Mouse (Mus musculus) frontal cortex, adult (tissue): Measurements from ENCODE around the gene Fam84b.
A peak's percentile ranks its signal among the peaks of the same experiment; 100 is the strongest.
"Not testable (repeated sequence)": the region's sequence is repeated elsewhere in the genome, so short reads cannot be mapped to it uniquely, and the experiment has no call there.

Experiments used
- ATAC-seq: cut with Nextera tagmentation; 2 replicates; pipeline ENCODE4 v1.9.2; 2017; ENCODE audit warnings: mild to moderate bottlenecking, moderate library complexity, mixed read lengths; ENCODE audit not compliant: low TSS enrichment

The Fam84b gene

DNA sequence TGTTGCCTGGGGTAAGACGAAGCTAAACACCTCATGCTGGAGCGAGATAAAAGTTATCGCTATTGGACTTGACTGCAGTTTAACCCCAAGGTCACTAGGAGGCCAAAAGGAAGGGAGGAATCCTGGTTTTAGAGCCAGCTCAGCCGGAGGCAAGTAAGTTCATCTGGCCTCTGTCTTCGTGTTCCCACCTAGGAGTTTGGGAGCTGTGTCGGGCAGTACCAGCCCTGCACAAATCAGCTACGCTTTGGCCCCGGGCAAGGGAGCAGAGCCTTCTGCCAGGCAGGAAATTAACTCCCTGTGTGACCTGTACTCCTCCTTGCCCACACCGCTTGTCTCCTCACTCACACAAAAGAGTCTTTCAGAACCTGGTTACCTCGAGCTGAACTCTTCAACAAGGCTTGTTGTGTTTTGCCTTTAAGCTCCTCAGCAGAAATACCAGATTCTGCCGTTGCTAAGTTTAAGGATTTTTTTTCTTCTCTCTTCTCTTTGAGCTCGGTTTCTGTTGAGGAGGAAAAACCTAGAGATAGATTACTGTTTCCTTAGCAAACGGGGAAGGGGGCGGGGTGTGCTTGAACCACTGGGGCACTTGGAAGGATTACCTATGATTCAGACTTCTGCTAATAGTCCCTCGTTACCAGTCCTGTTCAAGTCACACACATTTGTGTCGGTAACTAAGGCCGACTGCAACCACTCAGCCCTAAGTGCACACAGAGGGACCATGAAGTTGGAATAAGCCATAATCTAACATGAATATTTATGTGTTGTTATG lies at the start of gene Fam84b:
TSS of gene Fam84b (minus strand) at position 548 of the 769 bp plus-strand sequence.
- no peak for ATAC-seq

DNA sequence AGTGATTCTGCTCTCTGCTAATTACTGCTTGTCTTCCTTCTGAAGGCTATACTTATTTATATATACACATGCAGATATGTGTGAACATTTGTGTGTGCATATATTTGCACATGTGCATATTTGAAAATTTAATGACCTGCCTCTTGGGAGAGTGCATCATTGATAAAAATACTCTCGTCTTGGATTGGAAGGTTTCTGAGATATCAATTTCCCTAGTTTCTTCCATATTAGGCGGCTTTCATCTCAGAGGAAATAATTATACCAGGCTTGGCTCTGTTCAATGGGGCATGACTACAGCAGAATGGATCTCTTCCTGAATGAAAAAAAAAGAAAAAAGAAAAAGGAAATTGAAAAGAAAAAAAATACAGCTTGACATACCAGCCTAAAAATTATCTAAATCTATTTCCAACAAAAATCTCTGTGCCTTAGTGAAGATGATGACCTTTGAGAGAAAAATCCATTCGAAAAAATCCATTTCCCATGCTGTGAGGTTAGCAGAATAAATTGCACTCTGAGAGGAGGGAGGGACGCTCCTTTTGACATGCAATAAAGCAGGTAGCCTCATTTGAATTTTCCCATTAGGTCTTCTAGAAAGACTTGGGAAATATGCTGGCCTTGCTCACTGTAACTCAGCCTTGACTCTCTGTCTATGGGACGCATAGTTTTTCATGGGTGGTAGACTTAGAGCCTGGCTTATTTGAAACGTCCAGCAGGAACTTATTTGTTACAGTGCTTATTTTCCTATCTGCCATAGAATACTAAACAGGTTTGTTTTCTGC lies 44.8 kb upstream of the Fam84b start:
- no peak for ATAC-seq

DNA sequence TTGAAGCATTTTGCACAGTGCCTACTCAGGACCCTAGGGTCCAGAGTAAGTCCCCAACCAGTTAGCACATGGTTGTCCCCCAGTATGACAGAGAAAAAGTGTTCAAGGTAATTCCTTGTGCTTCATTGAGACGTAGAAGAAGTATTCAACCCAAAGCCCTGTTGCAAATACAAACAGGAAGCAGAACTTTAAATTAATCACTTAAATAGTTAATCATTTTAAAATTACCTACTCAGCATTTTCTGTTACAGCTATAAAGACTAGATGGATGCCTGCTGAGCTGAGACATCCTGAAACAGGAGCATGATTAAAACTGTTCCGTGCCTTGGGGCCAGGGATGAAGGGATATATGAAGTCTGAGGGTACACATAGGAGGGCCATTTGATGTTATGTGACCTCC lies 42.5 kb upstream of the Fam84b start:
- ATAC-seq, result no peak

DNA sequence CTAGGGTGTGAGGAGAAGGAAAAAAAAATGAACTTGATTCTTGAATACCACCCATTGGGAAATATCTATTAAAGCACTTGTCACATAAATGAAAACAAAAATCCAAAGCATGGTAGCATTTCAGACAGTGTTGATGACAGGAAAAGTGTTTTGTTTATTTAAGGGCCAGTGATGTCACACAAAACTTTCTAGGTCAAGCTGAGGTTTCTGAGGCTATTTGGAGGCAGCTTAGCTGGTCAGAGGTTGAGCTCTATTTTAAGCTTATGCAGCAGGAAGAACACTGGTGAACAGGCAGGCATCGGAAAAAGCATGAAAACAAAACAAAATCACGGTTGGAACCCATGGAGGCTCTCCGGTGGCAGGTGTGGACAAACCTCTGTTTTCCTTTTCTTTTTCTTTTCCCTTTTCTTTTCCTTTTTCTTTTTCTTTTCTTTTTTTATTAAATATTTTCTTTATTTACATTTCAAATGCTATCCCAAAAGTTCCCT lies 39.4 kb upstream of the Fam84b start:
- no peak for ATAC-seq

DNA sequence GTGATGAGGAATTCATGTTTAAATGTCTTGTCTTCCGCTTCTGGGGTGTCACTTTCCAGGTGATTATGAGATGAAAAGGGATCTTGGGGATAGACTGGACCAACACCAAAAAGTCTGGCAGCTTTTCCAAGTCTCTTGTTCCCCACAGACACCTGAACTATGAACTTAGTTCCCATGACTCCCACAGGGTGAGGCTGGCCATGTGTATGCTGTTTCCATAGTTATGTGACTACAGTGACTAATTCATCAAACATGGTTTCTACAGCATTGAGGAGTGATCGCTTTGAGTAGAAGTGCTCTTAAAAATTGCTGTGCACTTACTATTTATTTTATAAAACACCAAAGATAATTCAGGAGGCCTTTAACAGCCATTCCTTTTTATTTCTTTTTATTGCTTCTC lies 35.1 kb upstream of the Fam84b start:
- no peak for ATAC-seq

DNA sequence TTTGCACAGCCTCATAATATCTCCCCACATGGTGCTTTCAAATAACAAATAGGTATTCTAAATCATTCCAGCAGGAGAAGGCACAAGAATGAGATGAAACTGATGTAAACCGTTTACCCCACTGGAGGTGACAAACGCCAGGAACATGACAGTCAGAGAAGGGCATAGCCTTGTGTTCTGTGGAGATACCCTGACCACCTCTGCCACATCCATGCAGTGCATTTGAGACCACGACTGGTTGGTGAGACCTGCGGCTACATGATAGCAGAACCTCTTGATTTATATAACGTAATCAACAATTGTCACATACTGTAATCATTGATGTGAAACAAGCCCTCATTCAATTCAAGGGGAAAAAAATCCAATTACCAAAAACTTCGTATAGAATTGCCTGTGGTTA lies 22.1 kb upstream of the Fam84b start:
- ATAC-seq, result no peak

DNA sequence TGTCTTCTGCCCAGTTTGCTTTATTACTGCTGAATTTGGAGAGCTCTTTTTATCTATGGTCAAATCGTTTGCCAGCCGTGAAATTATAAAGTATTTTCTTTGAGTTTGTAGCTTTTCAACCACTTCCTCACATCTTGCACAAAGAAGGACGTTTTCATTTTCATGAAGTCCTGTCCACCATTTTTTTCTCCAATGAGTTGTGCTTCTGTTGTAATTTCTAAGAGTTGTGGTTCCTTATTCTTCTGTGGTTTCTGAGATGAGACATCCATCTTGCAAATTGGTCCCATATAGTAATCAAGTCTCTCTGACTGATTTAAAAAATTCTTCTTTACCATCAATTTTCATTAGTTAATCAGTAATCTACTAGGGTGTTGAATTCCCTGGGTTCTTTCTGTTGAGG lies 8.8 kb upstream of the Fam84b start:
- no peak for ATAC-seq

DNA sequence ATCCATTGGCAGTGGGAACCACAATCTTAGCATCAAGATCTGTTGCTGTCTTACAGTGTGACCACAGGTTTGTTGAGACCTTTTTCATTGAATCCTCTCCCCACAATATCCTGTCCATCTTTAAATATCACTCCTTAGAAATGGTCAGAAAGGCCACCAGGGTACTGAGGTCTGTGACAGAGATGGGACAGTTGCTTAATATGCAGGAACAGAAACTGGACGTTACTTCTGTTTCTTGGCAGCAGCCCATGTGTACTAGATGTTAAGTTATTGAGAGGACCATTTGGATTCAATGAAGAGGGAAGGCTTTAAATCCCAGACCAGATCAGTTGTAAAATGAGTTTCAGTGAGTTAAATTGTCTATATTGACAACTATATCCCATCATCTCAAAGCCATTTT lies 1.5 kb upstream of the Fam84b start:
- ATAC-seq, result no peak

DNA sequence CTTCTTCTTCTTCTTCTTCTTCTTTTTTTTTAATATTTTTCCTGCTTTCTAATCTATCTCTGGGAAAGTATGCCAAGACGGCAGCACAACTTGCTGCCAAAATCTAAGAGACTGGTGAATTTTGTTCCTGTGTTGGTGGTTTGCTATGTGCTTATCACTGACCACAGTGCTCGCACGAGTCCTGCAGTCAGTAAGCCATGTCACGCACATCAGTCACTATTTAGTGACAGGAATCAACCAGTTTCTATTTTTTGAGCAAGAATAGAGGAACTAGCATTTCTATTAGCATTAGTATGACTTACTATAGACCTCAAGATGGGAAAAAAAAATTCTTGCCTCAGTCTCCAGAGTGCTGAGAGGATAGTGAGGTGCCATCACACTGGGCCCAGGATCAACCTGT lies 573 bp upstream of the Fam84b start:
- ATAC-seq, result no peak

DNA sequence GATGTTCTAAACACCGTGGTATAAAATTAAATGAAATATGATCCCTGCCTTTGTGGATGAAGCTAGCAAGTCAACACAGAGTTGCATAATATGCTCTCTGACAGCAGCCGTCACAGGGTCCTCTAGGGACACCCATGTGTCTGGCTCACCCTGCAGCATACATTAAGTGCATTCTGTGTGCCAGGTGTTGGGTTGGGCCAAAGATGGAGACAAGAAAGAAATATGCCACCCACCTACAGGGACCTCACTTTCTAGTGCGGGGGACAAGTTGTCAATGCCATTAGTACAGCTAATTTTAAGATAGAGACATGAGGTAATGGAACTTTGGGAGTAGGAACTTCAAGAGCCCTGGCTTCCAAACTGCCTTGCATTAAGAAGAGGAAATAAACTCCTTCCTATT lies 4.9 kb downstream of the Fam84b start:
- ATAC-seq, result peak; percentile 89

DNA sequence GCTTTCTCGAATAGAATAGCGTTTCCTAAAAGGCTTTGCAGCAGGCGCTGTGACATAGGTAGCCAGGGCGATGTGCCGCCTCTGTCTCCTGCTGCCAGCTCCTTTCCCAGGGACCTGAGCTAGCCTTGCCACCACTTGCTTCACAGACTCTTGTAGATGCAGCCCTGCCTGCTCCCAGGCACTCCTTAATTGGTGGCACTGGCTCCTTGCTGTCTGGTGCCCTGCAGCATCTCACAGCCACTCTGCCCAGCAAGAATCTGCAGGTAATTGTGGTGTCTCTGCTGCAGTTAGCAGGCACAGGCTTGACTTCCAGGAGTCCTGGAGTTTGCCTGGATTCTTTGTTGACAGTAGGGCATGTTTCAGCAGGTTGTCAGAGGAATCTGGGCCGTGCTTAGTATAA lies 7.3 kb downstream of the Fam84b start:
- no peak for ATAC-seq

DNA sequence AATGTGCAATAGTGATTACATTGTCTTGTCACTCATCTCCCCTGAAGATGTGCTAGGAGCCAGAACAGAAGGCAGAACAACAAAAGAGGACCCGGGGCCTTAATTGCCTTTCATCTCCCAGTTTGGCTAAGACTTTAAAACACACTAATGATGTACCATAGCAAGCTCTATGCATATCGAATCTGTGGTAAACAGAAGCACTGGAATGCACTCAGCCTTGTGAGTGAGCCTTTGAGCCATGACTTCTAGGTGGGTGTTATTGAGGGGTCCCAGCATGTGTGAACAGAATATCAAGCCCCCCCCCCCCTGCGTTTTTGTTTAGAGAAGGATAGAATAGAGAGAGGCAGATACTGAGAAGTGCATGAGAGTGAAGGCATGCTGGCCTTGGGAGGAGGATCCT lies 7.7 kb downstream of the Fam84b start:
- ATAC-seq, result no peak

DNA sequence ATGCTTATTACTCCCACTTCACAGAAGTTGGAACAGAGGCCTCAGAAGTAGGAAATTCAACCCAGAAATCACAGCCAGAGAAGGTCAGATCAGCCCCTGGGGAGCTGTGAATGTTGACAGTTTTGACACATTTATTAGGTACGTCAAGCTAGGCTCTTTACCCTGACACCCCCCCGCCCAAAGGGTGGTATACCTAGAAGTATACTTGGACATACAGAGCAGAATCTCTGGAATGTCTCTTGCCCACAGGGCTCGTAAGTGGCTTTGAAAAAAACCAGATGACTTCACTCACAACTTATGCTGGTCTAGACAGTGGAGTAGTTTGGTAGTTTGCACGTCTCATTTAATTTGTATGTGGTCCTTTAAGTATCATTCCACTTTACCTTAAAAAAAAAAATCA lies 11.8 kb downstream of the Fam84b start:
- no peak for ATAC-seq

DNA sequence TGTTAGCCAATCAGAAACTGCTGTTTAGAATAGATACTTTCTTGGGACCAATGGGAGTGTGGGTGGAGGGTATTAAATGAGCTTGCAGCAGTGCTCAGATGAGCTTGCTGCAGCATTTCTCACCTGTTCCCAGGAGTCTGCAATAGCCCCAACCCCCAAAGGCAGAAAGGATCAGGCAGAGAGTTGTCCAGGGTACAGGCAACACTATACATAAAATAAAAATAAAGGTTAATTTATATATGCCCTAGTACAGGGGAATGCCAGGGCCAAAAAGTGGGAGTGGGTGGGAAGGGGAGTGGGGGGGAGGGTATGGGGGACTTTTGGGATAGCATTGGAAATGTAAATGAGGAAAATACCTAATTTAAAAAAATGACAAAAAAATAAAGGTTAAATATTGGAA lies 12.3 kb downstream of the Fam84b start:
- not testable (repeated sequence) for ATAC-seq

DNA sequence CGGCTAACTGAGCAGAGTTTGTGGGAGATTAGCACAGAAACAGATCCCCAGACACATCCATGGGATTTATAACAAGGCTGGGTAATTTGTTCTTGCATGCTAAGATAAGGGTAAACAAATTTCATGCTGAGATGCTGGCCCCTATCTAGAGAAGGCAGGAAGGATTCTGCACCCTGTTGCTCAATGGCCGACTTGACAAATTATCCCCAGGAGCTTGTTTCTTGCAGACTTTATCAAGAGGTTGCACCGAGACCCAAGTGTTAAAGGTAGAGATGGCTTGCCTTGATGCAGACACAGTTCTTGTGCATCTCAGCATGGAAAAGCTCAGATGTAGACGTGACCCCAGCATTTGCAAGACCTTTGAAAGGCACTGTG lies 13.3 kb downstream of the Fam84b start:
- no peak for ATAC-seq

DNA sequence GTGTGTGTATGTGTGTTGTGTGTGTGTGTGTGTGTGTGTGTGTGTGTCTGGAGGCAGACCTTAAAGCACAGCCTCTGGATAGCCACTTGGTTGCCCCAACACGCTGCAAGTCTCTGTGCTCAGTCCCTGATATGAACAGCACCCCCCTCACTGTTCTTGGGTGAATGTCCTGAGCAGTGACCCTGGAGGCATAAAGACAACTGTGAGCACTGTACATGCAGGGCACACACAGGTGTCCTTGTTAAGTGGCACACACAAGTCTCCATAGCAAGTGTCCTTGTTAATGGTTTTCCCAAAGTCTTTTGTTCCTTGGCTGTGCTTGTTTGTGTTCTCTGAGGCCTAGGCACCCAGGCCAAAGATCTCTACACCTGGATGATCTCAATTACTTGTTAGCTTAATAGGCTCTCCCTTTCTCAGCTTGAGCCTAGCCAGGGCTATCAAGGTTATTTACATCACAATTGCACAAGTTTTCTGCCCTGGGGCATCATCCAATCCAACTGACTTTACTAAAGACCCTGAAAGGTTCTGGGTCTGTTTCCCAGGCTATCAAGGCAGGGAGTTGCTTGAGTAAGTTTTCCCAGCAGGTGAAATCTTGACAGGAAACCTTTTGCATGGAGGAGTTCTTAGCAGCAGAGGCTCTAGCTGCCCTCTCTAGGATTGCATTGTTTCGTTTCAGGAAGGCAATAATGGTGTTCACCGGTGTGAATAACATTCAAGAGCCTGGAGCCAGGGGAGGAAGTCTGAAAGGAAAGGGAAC lies 13.9 kb downstream of the Fam84b start:
- ATAC-seq, result no peak

DNA sequence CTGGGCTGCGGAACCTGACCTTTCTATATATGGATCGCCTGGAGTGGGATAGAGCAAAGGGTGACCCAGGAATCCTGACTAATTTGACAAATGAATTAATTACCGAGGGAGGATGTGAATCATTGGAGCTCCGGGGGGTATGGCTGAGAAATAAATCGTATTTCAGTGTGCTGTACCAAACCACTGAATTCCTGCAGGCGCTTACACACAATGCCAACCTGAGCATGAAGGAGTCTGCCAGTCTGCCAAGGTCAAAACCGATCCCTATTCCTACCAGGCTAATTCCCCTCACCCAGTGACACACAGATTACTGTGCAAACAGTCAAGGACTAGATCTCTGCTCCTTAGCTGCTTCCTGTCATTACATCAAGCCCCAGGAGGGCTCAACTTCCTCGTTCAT lies 15.4 kb downstream of the Fam84b start:
- no peak for ATAC-seq

DNA sequence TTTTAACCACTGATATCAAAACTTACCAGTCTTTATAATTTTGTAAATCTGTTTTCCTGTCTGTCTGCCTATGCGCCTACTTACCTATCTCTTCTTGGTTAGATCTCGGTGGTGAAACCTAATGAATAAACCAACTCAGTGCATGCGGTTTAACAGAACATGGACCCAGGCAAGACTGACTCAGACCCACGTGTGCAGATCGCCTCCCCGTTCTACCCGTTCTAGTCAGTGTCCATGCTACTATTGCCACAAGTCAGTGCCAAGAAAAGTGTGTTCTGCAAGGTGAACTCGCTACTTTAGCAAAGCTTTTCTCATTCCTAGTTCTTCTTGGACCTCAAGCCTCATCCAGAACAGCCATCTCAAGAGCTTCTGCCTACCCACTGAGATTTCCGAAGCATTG lies 15.9 kb downstream of the Fam84b start:
- ATAC-seq, result no peak

DNA sequence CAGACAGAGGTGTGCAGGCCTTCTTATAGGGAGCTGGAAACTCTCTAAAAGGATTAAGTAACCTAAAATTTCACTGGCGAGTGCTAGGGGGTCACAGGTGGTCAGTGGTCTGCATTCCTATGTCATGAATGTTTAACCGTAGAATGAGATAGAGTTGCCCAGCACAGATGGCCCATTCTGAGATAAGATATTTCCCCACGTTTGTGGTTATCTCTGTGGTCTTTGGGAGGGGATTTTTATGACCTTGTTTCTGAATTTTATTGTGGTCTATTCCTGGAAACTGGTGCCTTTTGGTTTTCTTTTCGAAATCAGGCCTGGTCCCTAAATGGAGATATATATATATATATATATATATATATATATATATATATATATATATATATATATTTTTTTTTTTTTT lies 17.3 kb downstream of the Fam84b start:
- no peak for ATAC-seq

DNA sequence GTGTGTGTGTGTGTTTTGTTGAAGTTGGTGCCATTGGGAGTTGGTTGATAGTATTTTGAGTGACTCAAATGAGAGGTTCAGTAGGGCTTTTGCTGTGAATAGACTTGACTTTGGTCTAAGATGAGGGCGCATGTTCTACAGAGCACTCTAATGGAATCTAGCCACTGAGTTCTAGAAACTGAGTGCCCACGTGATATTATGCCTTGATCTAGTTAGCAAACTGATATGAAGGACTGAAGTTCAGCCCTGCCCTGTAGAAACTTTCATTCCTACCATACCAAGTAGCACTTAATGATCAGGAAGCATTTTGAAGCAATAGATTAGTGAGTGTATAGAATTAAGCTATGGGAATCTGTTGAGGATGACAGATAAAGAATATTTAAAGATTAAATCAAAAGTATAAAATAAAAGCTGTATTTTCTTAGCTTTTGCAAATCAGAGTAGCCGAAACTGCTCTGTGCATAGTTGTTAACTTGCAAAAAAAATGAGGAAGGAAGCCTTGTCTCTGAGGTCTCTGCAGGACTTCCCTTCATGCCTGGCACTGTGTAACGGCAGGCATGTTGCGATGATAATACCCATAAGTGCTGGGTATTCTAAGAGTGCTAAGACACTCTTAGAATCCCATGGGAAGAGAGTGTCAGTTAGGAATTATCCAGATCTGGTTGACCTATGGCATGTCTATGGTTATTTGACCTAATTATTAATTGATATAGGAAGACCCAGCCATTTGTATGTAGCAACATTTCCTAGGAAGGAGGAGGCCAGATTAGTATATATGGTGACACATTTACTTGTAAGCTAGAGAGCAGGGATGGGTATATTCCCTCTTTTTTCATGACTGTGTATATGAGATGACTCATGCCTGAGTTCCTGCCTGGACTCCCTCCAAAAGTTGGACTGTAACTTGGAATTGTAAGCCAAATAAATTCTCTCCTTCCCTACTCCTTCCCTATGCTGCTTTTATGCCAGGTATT lies 18.7 kb downstream of the Fam84b start:
- ATAC-seq, result no peak

DNA sequence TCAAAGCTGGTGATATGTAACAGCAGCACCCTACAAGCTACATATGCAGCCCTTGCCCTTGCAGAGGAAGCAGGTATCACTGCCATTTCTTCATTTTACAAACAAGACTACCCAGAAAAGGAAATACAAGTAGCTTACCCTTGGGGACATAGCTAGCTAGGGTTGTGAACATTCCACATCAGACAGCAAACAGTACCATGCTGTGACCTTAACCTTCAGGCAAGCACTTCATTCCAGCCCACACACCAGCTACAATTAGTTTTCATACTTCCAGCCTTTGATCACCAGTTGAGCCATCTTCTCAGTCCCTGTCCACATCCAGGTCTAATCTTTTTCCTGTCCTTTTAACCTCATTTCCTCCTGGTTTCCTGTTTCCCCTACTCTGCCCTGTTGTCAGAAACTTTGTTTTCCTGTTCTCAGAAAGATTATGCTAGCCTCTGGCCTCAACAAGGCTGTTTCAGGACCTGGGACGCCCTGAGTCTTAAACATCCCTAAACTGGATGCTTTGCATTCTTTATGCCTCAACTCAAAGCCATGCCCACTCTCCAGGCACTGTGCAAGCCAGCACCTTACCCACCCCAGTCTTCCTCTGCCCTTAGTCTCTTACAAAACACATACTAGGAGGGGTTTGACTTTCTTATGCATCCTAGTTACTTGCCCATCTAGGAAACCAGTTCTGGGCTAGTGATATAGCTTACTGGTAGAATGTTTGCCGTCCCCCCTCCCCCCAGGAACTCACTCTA lies 19.9 kb downstream of the Fam84b start:
- ATAC-seq, result no peak
